Mouse (Mus musculus) stomach, postnatal 0 days (tissue): ENCODE data around the gene Ptprm.

Source experiments
- CTCF ChIP-seq: IDR thresholded peaks from 2 replicates; pipeline ENCODE4 v1.5.1; 2016; ENCODE audit warnings: antibody characterized with exemption, low read depth, mild to moderate bottlenecking, moderate library complexity
- EP300 ChIP-seq: optimal IDR thresholded peaks from 2 replicates; pipeline ENCODE3; 2016; ENCODE audit warnings: antibody characterized with exemption

DNA sequence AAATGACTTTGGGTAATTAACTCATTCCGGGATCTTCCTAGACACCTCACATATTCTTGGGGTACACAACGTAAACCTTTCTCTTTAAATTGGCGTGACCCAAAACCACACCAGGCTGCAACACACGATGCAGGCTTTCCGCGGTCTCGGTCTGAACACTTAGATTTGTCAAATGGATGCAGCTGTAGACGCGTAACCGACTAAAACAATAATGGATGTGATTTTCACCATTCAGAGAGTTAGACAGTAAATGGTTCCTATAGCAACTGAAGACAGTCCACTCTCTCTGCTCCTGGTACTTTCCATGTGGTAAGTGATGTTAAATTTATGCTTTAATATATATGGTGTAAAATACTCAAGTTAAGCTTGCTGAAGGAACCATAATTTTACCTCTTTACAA lies 300.1 kb downstream of the Ptprm start:
- no peak for TF ChIP-seq CTCF
- no peak for TF ChIP-seq EP300
